Mouse (Mus musculus): ENCODE data around the gene Tmem132b. TPM values are rescaled to one million over a fixed set of nuclear protein-coding genes. Genes with fewer than 3 reads are reported as not detected.
A peak's percentile ranks its signal among the peaks of the same experiment; 100 is the strongest.

The Tmem132b gene
- polyA plus RNA-seq, 1 experiment from 2014 or later, result 6.4 TPM

DNA sequence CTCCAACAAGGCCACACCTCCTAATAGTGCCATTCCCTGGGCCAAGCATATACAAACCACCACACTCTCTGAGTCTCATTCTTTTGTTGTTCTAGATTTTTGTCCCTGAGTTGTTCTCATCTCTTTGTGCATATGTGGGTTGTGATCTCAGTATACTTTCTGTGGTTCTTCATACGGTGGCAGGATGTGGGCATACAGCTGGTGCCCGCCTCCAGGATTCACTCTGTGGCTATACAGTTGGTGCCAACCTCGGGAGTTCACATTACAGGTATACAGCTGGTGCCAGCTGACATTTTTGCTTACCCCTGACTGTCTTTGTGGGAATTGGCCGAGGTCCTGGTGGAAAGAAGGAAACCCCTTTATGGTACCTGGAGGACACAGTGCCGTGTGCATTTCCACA is 53.6 kb downstream of the Tmem132b start:
- WGBS, result 90% methylated on average over 5 of the region's 5 CpGs

DNA sequence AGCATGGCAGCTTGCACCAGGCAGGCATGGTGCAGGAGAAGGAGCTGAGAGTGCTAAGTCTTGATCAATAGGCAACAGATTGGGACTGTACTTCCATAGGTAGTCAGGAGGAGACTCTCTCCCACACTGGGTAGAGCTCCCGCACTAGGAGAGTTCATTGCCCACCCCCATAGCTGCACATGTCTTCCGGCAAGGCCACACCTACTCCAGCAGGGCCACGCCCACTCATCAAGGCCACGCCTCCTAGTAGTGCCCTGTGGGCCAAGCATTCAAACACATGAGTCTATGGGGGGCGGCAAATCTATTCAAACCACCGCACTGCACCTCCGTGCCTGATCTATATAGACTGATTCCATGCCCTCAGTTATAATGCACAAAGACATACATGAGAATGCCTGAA is 56.6 kb downstream of the Tmem132b start:
- Histone ChIP-seq H3K4me3 (no peak overlapping the region), H3K27ac (replicated peaks) (no peak overlapping the region), H3K36me3 (no peaks in the 10 kb centered on the region), H3K4me1 (replicated peaks) (peaks cover 10% of the 10 kb centered on the region), H3K9ac (no peak overlapping the region), H3K4me2 (no peak overlapping the region), H3K9me3 (no peaks in the 10 kb centered on the region), H3K27me3 (no peaks in the 10 kb centered on the region)
- 67% methylated on average over 7 of the region's 7 CpGs for WGBS
- ATAC-seq (ENCODE audit: low FRiP score, low read depth), result no peak

More for the DNA sequence above, 53.6 kb downstream of the Tmem132b start:
- Histone ChIP-seq H3K4me1 (replicated peaks) (peaks cover 10% of the 10 kb centered on the region), H3K4me2 (no peak overlapping the region), H3K9me3 (no peaks in the 10 kb centered on the region), H3K9ac (no peak overlapping the region), H3K36me3 (no peaks in the 10 kb centered on the region), H3K27me3 (no peaks in the 10 kb centered on the region), H3K27ac (replicated peaks) (no peak overlapping the region), H3K4me3 (no peak overlapping the region)
- no peak for ATAC-seq (ENCODE audit: low FRiP score, low read depth)

GRCm38 (mm10) chr5:125588876-125589667 is 57.5 kb downstream of the Tmem132b start:
- peaks cover 10% of the 10 kb centered on the region for H3K4me1 ChIP-seq (replicated peaks)
- WGBS, result 4% methylated on average over 18 of the region's 18 CpGs
- ATAC-seq (ENCODE audit: low FRiP score, low read depth), result peak; percentile 65; the same call in 1 of the 2 replicates
- H3K27ac ChIP-seq (replicated peaks), result 0 out of 2 replicates have a peak overlapping the region, but pooled peaks have one; percentile 54
- H3K9me3 ChIP-seq, result no peaks in the 10 kb centered on the region
- peak overlapping the region; percentile 44 for H3K9ac ChIP-seq
- H3K36me3 ChIP-seq, result no peaks in the 10 kb centered on the region
- peak overlapping the region; percentile 62 for H3K4me2 ChIP-seq
- no peaks in the 10 kb centered on the region for H3K27me3 ChIP-seq
- peak overlapping the region; percentile 39 for H3K4me3 ChIP-seq

- Histone ChIP-seq H3K9me3 (no peaks in the 10 kb centered on the region), H3K27me3 (no peaks in the 10 kb centered on the region), H3K36me3 (no peaks in the 10 kb centered on the region), H3K9ac (no peak overlapping the region), H3K4me1 (replicated peaks) (peaks cover 5% of the 10 kb centered on the region; the same call in 1 of the 2 replicates), H3K27ac (replicated peaks) (no peak overlapping the region), H3K4me3 (no peak overlapping the region), H3K4me2 (no peak overlapping the region)
- WGBS, result 86% methylated on average over 10 of the region's 10 CpGs
- ATAC-seq (ENCODE audit: low FRiP score, low read depth), result no peak
Measured at GRCm38 (mm10) chr5:125598056-125598455, 66.5 kb downstream of the Tmem132b start.

- ATAC-seq (ENCODE audit: low FRiP score, low read depth), result no peak
- Histone ChIP-seq H3K4me2 (no peak overlapping the region), H3K27ac (replicated peaks) (no peak overlapping the region), H3K4me3 (no peak overlapping the region), H3K4me1 (replicated peaks) (peaks cover 8% of the 10 kb centered on the region), H3K36me3 (no peaks in the 10 kb centered on the region), H3K9me3 (no peaks in the 10 kb centered on the region), H3K9ac (no peak overlapping the region), H3K27me3 (no peaks in the 10 kb centered on the region)
- 72% methylated on average over 12 of the region's 12 CpGs for WGBS
Measured at GRCm38 (mm10) chr5:125607146-125607545, 75.6 kb downstream of the Tmem132b start.

GRCm38 (mm10) chr5:125609968-125610367 is 78.4 kb downstream of the Tmem132b start:
- Histone ChIP-seq H3K9me3 (no peaks in the 10 kb centered on the region), H3K9ac (no peak overlapping the region), H3K27ac (replicated peaks) (no peak overlapping the region), H3K4me1 (replicated peaks) (peaks cover 4% of the 10 kb centered on the region), H3K4me2 (no peak overlapping the region), H3K36me3 (no peaks in the 10 kb centered on the region), H3K27me3 (no peaks in the 10 kb centered on the region), H3K4me3 (no peak overlapping the region)
- WGBS, result 65% methylated on average over 1 of the region's 1 CpGs
- ATAC-seq (ENCODE audit: low FRiP score, low read depth), result no peak

DNA sequence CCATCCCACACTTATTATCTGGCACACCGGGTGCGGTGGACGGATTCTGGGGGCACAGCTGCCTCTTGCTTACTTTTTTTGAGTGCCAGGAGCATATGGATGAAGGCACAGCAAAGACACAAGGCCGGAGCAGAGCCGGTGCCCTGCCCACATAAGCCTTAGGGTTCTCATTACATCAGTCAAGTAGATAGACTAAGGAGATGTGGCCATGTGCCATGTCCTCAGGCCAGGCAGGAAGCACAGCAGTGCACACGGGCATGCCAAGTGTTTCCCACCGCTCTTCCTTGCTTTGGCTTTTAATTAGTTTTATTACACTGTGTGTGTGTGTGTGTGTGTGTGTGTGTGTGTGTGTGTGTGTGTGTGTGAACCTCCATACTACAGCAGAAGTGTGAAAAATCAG is 80.9 kb downstream of the Tmem132b start:
- 70% methylated on average over 7 of the region's 7 CpGs for WGBS
- no peak for ATAC-seq (ENCODE audit: low FRiP score, low read depth)

DNA sequence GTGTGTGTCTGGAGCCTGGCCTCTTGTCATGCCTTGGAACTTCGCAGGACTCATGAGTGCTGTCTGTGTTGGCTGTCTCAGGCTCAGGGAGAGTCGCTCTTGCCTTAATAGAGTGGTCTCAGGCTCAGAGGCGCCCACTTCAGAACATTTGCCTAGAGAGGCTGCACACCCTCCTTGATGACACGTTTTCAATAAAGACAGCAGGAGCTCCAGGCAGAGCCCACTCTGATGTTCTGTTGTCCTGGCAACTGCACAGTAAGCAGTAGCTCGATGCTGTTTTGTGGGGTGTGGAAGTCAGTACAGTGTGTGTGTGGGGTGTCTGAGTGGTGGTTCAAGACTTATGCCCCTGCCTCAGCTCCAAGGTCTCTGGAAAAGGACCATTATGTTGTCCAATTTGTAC is 81.6 kb downstream of the Tmem132b start:
- no peaks in the 10 kb centered on the region for H3K9me3 ChIP-seq
- H3K36me3 ChIP-seq, result no peaks in the 10 kb centered on the region
- H3K27ac ChIP-seq (replicated peaks), result no peak overlapping the region
- WGBS, result 80% methylated on average over 5 of the region's 5 CpGs
- no peaks in the 10 kb centered on the region for H3K27me3 ChIP-seq
- H3K4me2 ChIP-seq, result no peak overlapping the region
- peaks cover 4% of the 10 kb centered on the region for H3K4me1 ChIP-seq (replicated peaks)
- H3K9ac ChIP-seq, result no peak overlapping the region
- H3K4me3 ChIP-seq, result no peak overlapping the region
- ATAC-seq (ENCODE audit: low FRiP score, low read depth), result no peak

More for the DNA sequence above, 80.9 kb downstream of the Tmem132b start:
- H3K4me2 ChIP-seq, result no peak overlapping the region
- no peak overlapping the region for H3K27ac ChIP-seq (replicated peaks)
- peaks cover 4% of the 10 kb centered on the region for H3K4me1 ChIP-seq (replicated peaks)
- H3K9me3 ChIP-seq, result no peaks in the 10 kb centered on the region
- H3K9ac ChIP-seq, result no peak overlapping the region
- no peak overlapping the region for H3K4me3 ChIP-seq
- H3K36me3 ChIP-seq, result no peaks in the 10 kb centered on the region
- no peaks in the 10 kb centered on the region for H3K27me3 ChIP-seq

GRCm38 (mm10) chr5:125614348-125614747 is 82.8 kb downstream of the Tmem132b start:
- 33% methylated on average over 2 of the region's 2 CpGs for WGBS
- Histone ChIP-seq H3K27ac (replicated peaks) (no peak overlapping the region), H3K4me1 (replicated peaks) (no peaks in the 10 kb centered on the region), H3K4me2 (no peak overlapping the region), H3K4me3 (no peak overlapping the region), H3K9ac (no peak overlapping the region), H3K27me3 (no peaks in the 10 kb centered on the region), H3K36me3 (no peaks in the 10 kb centered on the region), H3K9me3 (no peaks in the 10 kb centered on the region)
- no peak for ATAC-seq (ENCODE audit: low FRiP score, low read depth)

- Histone ChIP-seq H3K9me3 (no peaks in the 10 kb centered on the region), H3K4me1 (replicated peaks) (no peaks in the 10 kb centered on the region), H3K4me2 (no peak overlapping the region), H3K36me3 (no peaks in the 10 kb centered on the region), H3K27ac (replicated peaks) (no peak overlapping the region), H3K9ac (no peak overlapping the region), H3K27me3 (no peaks in the 10 kb centered on the region), H3K4me3 (no peak overlapping the region)
- WGBS, result 94% methylated on average over 1 of the region's 1 CpGs
- ATAC-seq (ENCODE audit: low FRiP score, low read depth), result no peak
Measured at GRCm38 (mm10) chr5:125617050-125617449, 85.5 kb downstream of the Tmem132b start.

- Histone ChIP-seq H3K9me3 (no peaks in the 10 kb centered on the region), H3K36me3 (peaks cover 1% of the 10 kb centered on the region), H3K27me3 (no peaks in the 10 kb centered on the region), H3K4me2 (no peak overlapping the region), H3K4me3 (no peak overlapping the region), H3K27ac (replicated peaks) (no peak overlapping the region), H3K9ac (no peak overlapping the region), H3K4me1 (replicated peaks) (no peaks in the 10 kb centered on the region)
- no peak for ATAC-seq (ENCODE audit: low FRiP score, low read depth)
- WGBS, result 81% methylated on average over 9 of the region's 9 CpGs
Measured at GRCm38 (mm10) chr5:125627816-125628348, 96.3 kb downstream of the Tmem132b start.

- ATAC-seq (ENCODE audit: low FRiP score, low read depth), result no peak
- H3K4me1 ChIP-seq (replicated peaks), result no peaks in the 10 kb centered on the region
Measured at GRCm38 (mm10) chr5:125634666-125635065, 103.1 kb downstream of the Tmem132b start.

More at GRCm38 (mm10) chr5:125634666-125635065, 103.1 kb downstream of the Tmem132b start:
- Histone ChIP-seq H3K36me3 (no peaks in the 10 kb centered on the region), H3K9ac (no peak overlapping the region), H3K27me3 (no peaks in the 10 kb centered on the region), H3K27ac (replicated peaks) (no peak overlapping the region), H3K9me3 (no peaks in the 10 kb centered on the region), H3K4me3 (no peak overlapping the region), H3K4me2 (no peak overlapping the region)
- 81% methylated on average over 6 of the region's 6 CpGs for WGBS
